9 mouse cellular contexts compared by ENCODE assay signal in genomic region chr11:97797369-97798082, GRCm38 (mm10). TPM values are rescaled to one million over a fixed set of nuclear protein-coding genes. Genes with fewer than 3 reads are reported as not detected.
A peak's percentile ranks its signal among the peaks of the same experiment; 100 is the strongest.
DNase-seq lines count a peak whose midpoint lies in the region; ATAC-seq and TF ChIP-seq lines count a peak whose summit lies in the region.
"Had no signal": no experiment of that assay in that cellular context is flagged by ENCODE, and none has a peak within 500 bp of the region (broad histone marks: within the 10 kb centered on the region; RNA-seq: fewer than 3 reads in every experiment).

No protein-coding gene starts in this region.

- H3K4me3 ChIP-seq in heart, embryonic 12.5 days: no peak overlapping the region
- H3K4me3 ChIP-seq in ES-Bruce4 (ENCODE audit: low read depth, low read length): no peak overlapping the region
- H3K4me3 ChIP-seq in embryonic facial prominence, embryonic 13.5 days: peak overlapping the region; percentile 96; the same call in 1 of the 2 replicates
- H3K4me3 ChIP-seq in liver, embryonic 14.5 days (ENCODE audit: insufficient read depth in 1 of 2, low read depth in 2 of 2, low read length in 2 of 2): no peak overlapping the region

- WGBS in heart, embryonic 12.5 days: 57% methylated on average over 15 of the region's 15 CpGs
- WGBS in embryonic facial prominence, embryonic 13.5 days: 44% methylated on average over 15 of the region's 15 CpGs
- 51% methylated on average over 15 of the region's 15 CpGs for WGBS in liver, embryonic 14.5 days (ENCODE audit: insufficient replicate concordance)

- no peaks in the 10 kb centered on the region for H3K9me3 ChIP-seq in heart, embryonic 12.5 days (replicated peaks)
- H3K9me3 ChIP-seq in ES-Bruce4 (replicated peaks; ENCODE audit: control insufficient read depth, insufficient read depth, low read length, poor library complexity, severe bottlenecking): no peaks in the 10 kb centered on the region
- H3K9me3 ChIP-seq in embryonic facial prominence, embryonic 13.5 days: no peaks in the 10 kb centered on the region
- H3K9me3 ChIP-seq in liver, embryonic 14.5 days (ENCODE audit: control insufficient read depth, low read length): no peaks in the 10 kb centered on the region
- H3K9me3 ChIP-seq: heart, embryonic 15.5 days had no signal

- no peaks in the 10 kb centered on the region for H3K27me3 ChIP-seq in heart, embryonic 12.5 days (replicated peaks)
- no peaks in the 10 kb centered on the region for H3K27me3 ChIP-seq in ES-Bruce4 (ENCODE audit: control insufficient read depth, insufficient read depth, low read length, poor library complexity, severe bottlenecking)
- H3K27me3 ChIP-seq in embryonic facial prominence, embryonic 13.5 days: no peaks in the 10 kb centered on the region
- H3K27me3 ChIP-seq in liver, embryonic 14.5 days (ENCODE audit: control insufficient read depth, insufficient read depth, low read length): no peaks in the 10 kb centered on the region; the same call in 1 of the 2 replicates
- H3K27me3 ChIP-seq: heart, embryonic 15.5 days had no signal

- no peak for ATAC-seq in heart, embryonic 12.5 days (ENCODE audit: insufficient number of reproducible peaks, low FRiP score)
- ATAC-seq in embryonic facial prominence, embryonic 13.5 days (ENCODE audit: insufficient number of reproducible peaks, insufficient read depth, low FRiP score, low TSS enrichment, low read depth): no peak
- no peak for ATAC-seq in liver, embryonic 14.5 days (ENCODE audit: insufficient read depth)

- 0 out of 2 replicates have a peak, but pooled peaks cover 2% of the 10 kb centered on the region for H3K36me3 ChIP-seq in heart, embryonic 12.5 days
- no peaks in the 10 kb centered on the region for H3K36me3 ChIP-seq in ES-Bruce4 (ENCODE audit: control insufficient read depth, insufficient read depth, low read length, poor library complexity, severe bottlenecking)
- H3K36me3 ChIP-seq in embryonic facial prominence, embryonic 13.5 days: no peaks in the 10 kb centered on the region
- H3K36me3 ChIP-seq in liver, embryonic 14.5 days (replicated peaks; ENCODE audit: control insufficient read depth, insufficient read depth, low read depth): no peaks in the 10 kb centered on the region
- H3K36me3 ChIP-seq: heart, embryonic 15.5 days had no signal

- TF ChIP-seq EP300 in ES-Bruce4 (IDR thresholded peaks at IDR 0.05; ENCODE audit: insufficient read depth, low read depth, low read length): no peak
- TF ChIP-seq EP300 in liver, embryonic 14.5 days (IDR thresholded peaks at IDR 0.05; ENCODE audit: low read depth): no peak

- no peak for DNase-seq in heart, adult 9 months (ENCODE audit: low spot score in 2 of 2)
- DNase-seq in liver, embryonic 14.5 days (ENCODE audit: low read depth in 3 of 3, low spot score in 3 of 3): no peak
- no peak for DNase-seq in urinary bladder, adult 18-20 months (ENCODE audit: low spot score in 2 of 2)
- DNase-seq in thymus, postnatal 0 days (ENCODE audit: low spot score): no peak
- DNase-seq in frontal cortex, adult 2 months (ENCODE audit: extremely low spot score in 1 of 2, low spot score in 1 of 2): no peak

- TF ChIP-seq CTCF in ES-Bruce4 (IDR thresholded peaks at IDR 0.05; ENCODE audit: low read depth, low read length): no peak
- no peak for TF ChIP-seq CTCF in liver, embryonic 14.5 days (IDR thresholded peaks at IDR 0.05; ENCODE audit: low read depth)

- TF ChIP-seq POLR2A in ES-Bruce4 (IDR thresholded peaks at IDR 0.05; ENCODE audit: insufficient read depth, low read length): no peak

- H3K4me1 ChIP-seq in heart, embryonic 12.5 days (replicated peaks): peaks cover 18% of the 10 kb centered on the region
- peaks cover 1% of the 10 kb centered on the region for H3K4me1 ChIP-seq in ES-Bruce4 (ENCODE audit: control insufficient read depth, insufficient read depth, low read length)
- peaks cover 23% of the 10 kb centered on the region for H3K4me1 ChIP-seq in embryonic facial prominence, embryonic 13.5 days
- peaks cover 0 to 26% of the 10 kb centered on the region in 2 experiments; a peak in 3 of 4 replicates for H3K4me1 ChIP-seq in liver, embryonic 14.5 days (replicated peaks; ENCODE audit: control insufficient read depth in 2 of 2, insufficient read depth in 2 of 2, low read length in 1 of 2)

- peak overlapping the region; percentile 78; the same call in 1 of the 2 replicates for H3K4me2 ChIP-seq in heart, embryonic 12.5 days
- peak overlapping the region; percentile 83 for H3K4me2 ChIP-seq in embryonic facial prominence, embryonic 13.5 days
- H3K4me2 ChIP-seq in liver, embryonic 14.5 days (ENCODE audit: low read depth): peak overlapping the region; percentile 81; the same call in 1 of the 2 replicates

- H3K9ac ChIP-seq in heart, embryonic 12.5 days: no peak overlapping the region
- peak overlapping the region; percentile 85 for H3K9ac ChIP-seq in ES-Bruce4 (ENCODE audit: low read depth, poor library complexity, severe bottlenecking)
- H3K9ac ChIP-seq in embryonic facial prominence, embryonic 13.5 days: no peak overlapping the region
- no peak overlapping the region for H3K9ac ChIP-seq in liver, embryonic 14.5 days (replicated peaks)

- H3K27ac ChIP-seq in heart, embryonic 12.5 days (ENCODE audit: poor library complexity, severe bottlenecking): no peak overlapping the region
- H3K27ac ChIP-seq in ES-Bruce4 (ENCODE audit: insufficient read depth, low read length): peak overlapping the region; percentile 55
- H3K27ac ChIP-seq in embryonic facial prominence, embryonic 13.5 days: 0 out of 2 replicates have a peak overlapping the region, but pooled peaks have one; percentile 7
- no peak overlapping the region for H3K27ac ChIP-seq in liver, embryonic 14.5 days

RNA-seq across cellular contexts. Expression of gene Lasp1, which starts 1.3 kb away (rescaled TPM):
- polyA plus RNA-seq in heart, embryonic 12.5 days (2016; fragmentation: Nextera tagmentation; extraction: Ambion mirVana): 46.9 and 49.5 TPM in 2 replicates
- polyA plus RNA-seq in ES-Bruce4 (2011; ENCODE audit: insufficient read depth, insufficient read length, low read depth, missing spikeins): 228 and 231 TPM in 2 replicates
- polyA plus RNA-seq in embryonic facial prominence, embryonic 13.5 days (2015; fragmentation: Nextera tagmentation; extraction: Ambion mirVana): 122 and 131 TPM in 2 replicates
- polyA plus RNA-seq in liver, embryonic 14.5 days (2012; rRNA removed): 19.1 and 19.5 TPM in 2 replicates
- polyA plus RNA-seq in liver, embryonic 14.5 days (2014; fragmentation: Nextera tagmentation; extraction: Ambion mirVana): 15.5 and 20.3 TPM in 2 replicates
- polyA plus RNA-seq in thymus, postnatal 0 days (2015; fragmentation: Nextera tagmentation; extraction: Ambion mirVana): 98.7 and 108 TPM in 2 replicates
- polyA plus RNA-seq in frontal cortex, adult 2 months (2012; rRNA removed): 108 and 111 TPM in 2 replicates

RNA-seq across cellular contexts. Expression of gene Rpl23, which starts 15.3 kb away (rescaled TPM):
- polyA plus RNA-seq in heart, embryonic 12.5 days (2016; fragmentation: Nextera tagmentation; extraction: Ambion mirVana): 404 and 410 TPM in 2 replicates
- polyA plus RNA-seq in ES-Bruce4 (2011; ENCODE audit: insufficient read depth, insufficient read length, low read depth, missing spikeins): 777 and 842 TPM in 2 replicates
- 596 and 632 TPM in 2 replicates for polyA plus RNA-seq in embryonic facial prominence, embryonic 13.5 days (2015; fragmentation: Nextera tagmentation; extraction: Ambion mirVana)
- polyA plus RNA-seq in liver, embryonic 14.5 days (2012; rRNA removed): 229 and 484 TPM in 2 replicates
- 485 and 502 TPM in 2 replicates for polyA plus RNA-seq in liver, embryonic 14.5 days (2014; fragmentation: Nextera tagmentation; extraction: Ambion mirVana)
- 766 and 768 TPM in 2 replicates for polyA plus RNA-seq in thymus, postnatal 0 days (2015; fragmentation: Nextera tagmentation; extraction: Ambion mirVana)
- 342 and 345 TPM in 2 replicates for polyA plus RNA-seq in frontal cortex, adult 2 months (2012; rRNA removed)

RNA-seq across cellular contexts. Expression of gene 1700001P01Rik, which starts 21.8 kb away (rescaled TPM):
- not detected in 2 replicates for polyA plus RNA-seq in heart, embryonic 12.5 days (2016; fragmentation: Nextera tagmentation; extraction: Ambion mirVana)
- polyA plus RNA-seq in ES-Bruce4 (2011; ENCODE audit: insufficient read depth, insufficient read length, low read depth, missing spikeins): 0.99 TPM in 1 of 2 replicates, not detected in the other
- 0.62 and 0.84 TPM in 2 replicates for polyA plus RNA-seq in embryonic facial prominence, embryonic 13.5 days (2015; fragmentation: Nextera tagmentation; extraction: Ambion mirVana)
- 0.08 TPM in 1 of 2 replicates, not detected in the other for polyA plus RNA-seq in liver, embryonic 14.5 days (2012; rRNA removed)
- not detected in 2 replicates for polyA plus RNA-seq in liver, embryonic 14.5 days (2014; fragmentation: Nextera tagmentation; extraction: Ambion mirVana)
- 0.44 TPM in 1 of 2 replicates, not detected in the other for polyA plus RNA-seq in thymus, postnatal 0 days (2015; fragmentation: Nextera tagmentation; extraction: Ambion mirVana)
- 0.34 and 0.78 TPM in 2 replicates for polyA plus RNA-seq in frontal cortex, adult 2 months (2012; rRNA removed)

RNA-seq across cellular contexts. Expression of gene Cwc25, which starts 31.2 kb away (rescaled TPM):
- polyA plus RNA-seq in heart, embryonic 12.5 days (2016; fragmentation: Nextera tagmentation; extraction: Ambion mirVana): 10.9 and 11.4 TPM in 2 replicates
- polyA plus RNA-seq in ES-Bruce4 (2011; ENCODE audit: insufficient read depth, insufficient read length, low read depth, missing spikeins): 14.5 and 16.9 TPM in 2 replicates
- polyA plus RNA-seq in embryonic facial prominence, embryonic 13.5 days (2015; fragmentation: Nextera tagmentation; extraction: Ambion mirVana): 22.5 and 23.3 TPM in 2 replicates
- polyA plus RNA-seq in liver, embryonic 14.5 days (2012; rRNA removed): 4.5 and 5.7 TPM in 2 replicates
- polyA plus RNA-seq in liver, embryonic 14.5 days (2014; fragmentation: Nextera tagmentation; extraction: Ambion mirVana): 3.5 and 4.5 TPM in 2 replicates
- 17.7 and 18.5 TPM in 2 replicates for polyA plus RNA-seq in thymus, postnatal 0 days (2015; fragmentation: Nextera tagmentation; extraction: Ambion mirVana)
- polyA plus RNA-seq in frontal cortex, adult 2 months (2012; rRNA removed): 18.0 and 19.0 TPM in 2 replicates

RNA-seq across cellular contexts. Expression of gene B230217C12Rik, which starts 43.1 kb away (rescaled TPM):
- 6.9 and 7.4 TPM in 2 replicates for polyA plus RNA-seq in heart, embryonic 12.5 days (2016; fragmentation: Nextera tagmentation; extraction: Ambion mirVana)
- 2.8 and 3.4 TPM in 2 replicates for polyA plus RNA-seq in ES-Bruce4 (2011; ENCODE audit: insufficient read depth, insufficient read length, low read depth, missing spikeins)
- 10.5 and 11.8 TPM in 2 replicates for polyA plus RNA-seq in embryonic facial prominence, embryonic 13.5 days (2015; fragmentation: Nextera tagmentation; extraction: Ambion mirVana)
- 0.60 and 0.81 TPM in 2 replicates for polyA plus RNA-seq in liver, embryonic 14.5 days (2012; rRNA removed)
- polyA plus RNA-seq in liver, embryonic 14.5 days (2014; fragmentation: Nextera tagmentation; extraction: Ambion mirVana): 0.19 and 0.63 TPM in 2 replicates
- 4.5 and 5.0 TPM in 2 replicates for polyA plus RNA-seq in thymus, postnatal 0 days (2015; fragmentation: Nextera tagmentation; extraction: Ambion mirVana)
- 102 and 104 TPM in 2 replicates for polyA plus RNA-seq in frontal cortex, adult 2 months (2012; rRNA removed)

Comparison
In these comparisons a context has a peak if more than half of its experiments do, and no peak if none do; other contexts are left out.
1. H3K27ac ChIP-seq: peak in ES-Bruce4 (single experiment) and embryonic facial prominence, embryonic 13.5 days (single experiment); none in heart, embryonic 12.5 days (single experiment) and liver, embryonic 14.5 days (single experiment).
2. Peak in every context shown above with its lines, with median percentiles within 50 percentile points of each other: H3K4me2 ChIP-seq.